Mouse (Mus musculus): ENCODE measurements at regions not wholly inside any gene's neighbourhood (a gene's known extent, or its start where the extent isn't known, plus 50 kb on each side); places are given as distances from the start of the nearest gene placed in this dataset.

GRCm38 (mm10) chr1:186808192-186808960, 59.2 kb upstream of the Rrp15 start:
- WGBS = 64% methylated on average over 19 of the region's 19 CpGs
- H3K4me3 ChIP-seq (replicated peaks; ENCODE audit: extremely low read depth, low read depth, low read length) = no peak overlapping the region
- no peak for TF ChIP-seq POLR2A (IDR thresholded peaks at IDR 0.05; ENCODE audit: borderline replicate concordance, extremely low read depth, low read depth, low read length)
- TF ChIP-seq CTCF (IDR thresholded peaks at IDR 0.05; ENCODE audit: insufficient read depth, low read length) = no peak
- no peak for DNase-seq
- no peaks in the 10 kb centered on the region for H3K4me1 ChIP-seq (ENCODE audit: control insufficient read depth, insufficient read depth, low read length)

- no peak for TF ChIP-seq CTCF (IDR thresholded peaks at IDR 0.05; ENCODE audit: insufficient read depth, low read length)
- no peak for TF ChIP-seq POLR2A (IDR thresholded peaks at IDR 0.05; ENCODE audit: borderline replicate concordance, extremely low read depth, low read depth, low read length)
- Histone ChIP-seq H3K4me1 (ENCODE audit: control insufficient read depth, insufficient read depth, low read length) (no peaks in the 10 kb centered on the region), H3K4me3 (replicated peaks; ENCODE audit: extremely low read depth, low read depth, low read length) (no peak overlapping the region)
- 79% methylated on average over 5 of the region's 5 CpGs for WGBS
- no peak for DNase-seq
Measured at GRCm38 (mm10) chr1:186804451-186804850, 55.3 kb upstream of the Rrp15 start.
